Mouse (Mus musculus) MEL (cell line): Measurements from ENCODE around the gene Mpig6b. TPM values are rescaled to one million over a fixed set of nuclear protein-coding genes. Genes with fewer than 3 reads are reported as not detected.

Experiments used
- DNase-seq: peaks from one replicate; pipeline ENCODE4 v3.0.0; 2011; ENCODE audit warnings: low read depth, low spot score
- H3K27ac ChIP-seq: 2 replicates; pipeline ENCODE4 v1.5.1; 2012; ENCODE audit warnings: low read depth, mild to moderate bottlenecking, control low read depth, low read length, moderate library complexity; ENCODE audit not compliant: control insufficient read depth
- H3K27me3 ChIP-seq, 2 experiments: fragments of 150-350 bp in 1 of 2; sonication (generic) in 1 of 2; 2 replicates each; pipeline ENCODE4 v1.6.1; 2012; ENCODE audit warnings: low read length in 2 of 2, mild to moderate bottlenecking in 2 of 2, improper control_type of control experiment in 1 of 2, moderate library complexity in 1 of 2; ENCODE audit not compliant: insufficient read depth in 2 of 2, control insufficient read depth in 1 of 2
- H3K36me3 ChIP-seq, 2 experiments: 2 replicates each; pipeline ENCODE4 v1.6.1; 2012 to 2014; ENCODE audit warnings: low read length in 2 of 2, improper control_type of control experiment in 1 of 2, inconsistent platforms in 1 of 2, mild to moderate bottlenecking in 1 of 2; ENCODE audit not compliant: insufficient read depth in 2 of 2, control insufficient read depth in 1 of 2
- H3K4me1 ChIP-seq, 2 experiments: fragments of 150-350 bp in 1 of 2; sonication (generic) in 1 of 2; 2 replicates each; pipeline ENCODE4 v1.6.1; 2012; ENCODE audit warnings: low read length in 2 of 2, improper control_type of control experiment in 1 of 2, mild to moderate bottlenecking in 1 of 2; ENCODE audit not compliant: insufficient read depth in 2 of 2, control insufficient read depth in 1 of 2
- H3K4me3 ChIP-seq, 2 experiments: fragments of 150-350 bp in 1 of 2; sonication (generic) in 1 of 2; 2 replicates each; pipeline ENCODE4 v1.5.1; 2012; ENCODE audit warnings: low read depth in 2 of 2, low read length in 2 of 2, mild to moderate bottlenecking in 2 of 2, moderate library complexity in 2 of 2, control low read depth in 1 of 2, improper control_type of control experiment in 1 of 2; ENCODE audit not compliant: control insufficient read depth in 1 of 2, insufficient read depth in 1 of 2
- H3K79me2 ChIP-seq: 2 replicates; pipeline ENCODE4 v1.6.1; 2012; ENCODE audit warnings: mild to moderate bottlenecking, low read length, moderate library complexity; ENCODE audit not compliant: control insufficient read depth, poor library complexity, insufficient read depth
- H3K9ac ChIP-seq: 2 replicates; pipeline ENCODE4 v1.6.1; 2012; ENCODE audit warnings: low read depth, mild to moderate bottlenecking, control low read depth, low read length, moderate library complexity; ENCODE audit not compliant: control insufficient read depth, poor library complexity, severe bottlenecking
- H3K9me3 ChIP-seq: fragments of 150-350 bp; sonication (generic); replicated peaks from 2 replicates; pipeline ENCODE4 v1.6.1; 2012; ENCODE audit warnings: mild to moderate bottlenecking, low read length, improper control_type of control experiment, moderate library complexity; ENCODE audit not compliant: insufficient read depth
- BHLHE40 ChIP-seq: IDR thresholded peaks from 2 replicates; pipeline ENCODE4 v1.6.1; 2012; ENCODE audit warnings: low read depth, mild to moderate bottlenecking, inconsistent platforms, low read length, improper control_type of control experiment, borderline replicate concordance
- CHD1 ChIP-seq: IDR thresholded peaks from 2 replicates; pipeline ENCODE4 v1.6.1; 2012; ENCODE audit warnings: low read depth, mild to moderate bottlenecking, inconsistent platforms, low read length, improper control_type of control experiment
- CHD2 ChIP-seq: IDR thresholded peaks from 2 replicates; pipeline ENCODE4 v1.6.1; 2011; ENCODE audit warnings: low read length, improper control_type of control experiment
- CTCF ChIP-seq, 3 experiments: IDR thresholded peaks in 2 of 3; conservative IDR thresholded peaks in 1 of 3; 2 replicates each; pipeline ENCODE4 v1.5.1; 2011 to 2012; ENCODE audit warnings: low read length in 3 of 3, low read depth in 2 of 3, mild to moderate bottlenecking in 2 of 3, improper control_type of control experiment in 1 of 3, inconsistent platforms in 1 of 3, mixed read lengths in 1 of 3, moderate library complexity in 1 of 3; ENCODE audit not compliant: control insufficient read depth in 1 of 3, insufficient read depth in 1 of 3, poor library complexity in 1 of 3, severe bottlenecking in 1 of 3
- E2F4 ChIP-seq: IDR thresholded peaks from 2 replicates; pipeline ENCODE4 v1.6.1; 2011; ENCODE audit warnings: low read depth, low read length, improper control_type of control experiment, borderline replicate concordance
- ELF1 ChIP-seq: IDR thresholded peaks from 2 replicates; pipeline ENCODE4 v1.6.1; 2014; ENCODE audit warnings: low read depth, mild to moderate bottlenecking, inconsistent platforms, low read length, improper control_type of control experiment, moderate library complexity
- EP300 ChIP-seq, 2 experiments: IDR thresholded peaks; 2 replicates each; pipeline ENCODE4 v1.6.1; 2011; ENCODE audit warnings: improper control_type of control experiment in 2 of 2, low read length in 2 of 2, low read depth in 1 of 2, mild to moderate bottlenecking in 1 of 2
- ETS1 ChIP-seq: IDR thresholded peaks from 2 replicates; pipeline ENCODE4 v1.6.1; 2012; ENCODE audit warnings: low read depth, mild to moderate bottlenecking, inconsistent platforms, low read length, improper control_type of control experiment, moderate library complexity
- GABPA ChIP-seq: IDR thresholded peaks from 2 replicates; pipeline ENCODE4 v1.6.1; 2012; ENCODE audit warnings: low read depth, mild to moderate bottlenecking, inconsistent platforms, low read length, improper control_type of control experiment, moderate library complexity
- HCFC1 ChIP-seq: IDR thresholded peaks from 2 replicates; pipeline ENCODE4 v1.6.1; 2012; ENCODE audit warnings: low read depth, mild to moderate bottlenecking, inconsistent platforms, low read length, improper control_type of control experiment, moderate library complexity
- MAFK ChIP-seq: IDR thresholded peaks from 2 replicates; pipeline ENCODE4 v1.6.1; 2011; ENCODE audit warnings: low read depth, mild to moderate bottlenecking, low read length, improper control_type of control experiment, borderline replicate concordance
- MAX ChIP-seq: IDR thresholded peaks from 2 replicates; pipeline ENCODE4 v1.6.1; 2011; ENCODE audit warnings: low read length, improper control_type of control experiment
- MAZ ChIP-seq: IDR thresholded peaks from 2 replicates; pipeline ENCODE4 v1.6.1; 2012; ENCODE audit warnings: low read depth, mild to moderate bottlenecking, inconsistent platforms, low read length, improper control_type of control experiment
- MEF2A ChIP-seq: IDR thresholded peaks from 2 replicates; pipeline ENCODE4 v1.6.1; 2014; ENCODE audit warnings: low read depth, mild to moderate bottlenecking, inconsistent platforms, low read length, improper control_type of control experiment; ENCODE audit not compliant: poor library complexity, insufficient replicate concordance, severe bottlenecking; ENCODE audit errors: extremely low read depth
- MXI1 ChIP-seq: IDR thresholded peaks from 2 replicates; pipeline ENCODE4 v1.6.1; 2011; ENCODE audit warnings: mild to moderate bottlenecking, low read depth, low read length, improper control_type of control experiment
- MYB ChIP-seq: IDR thresholded peaks from 2 replicates; pipeline ENCODE4 v1.6.1; 2011; ENCODE audit warnings: mild to moderate bottlenecking, low read depth, low read length, improper control_type of control experiment
- MYC ChIP-seq: IDR thresholded peaks from 2 replicates; pipeline ENCODE4 v1.6.1; 2011; ENCODE audit warnings: low read depth, mild to moderate bottlenecking, low read length, improper control_type of control experiment, moderate library complexity
- NELFE ChIP-seq: IDR thresholded peaks from 2 replicates; pipeline ENCODE4 v1.6.1; 2011; ENCODE audit warnings: low read depth, low read length, improper control_type of control experiment
- NRF1 ChIP-seq: IDR thresholded peaks from 2 replicates; pipeline ENCODE4 v1.6.1; 2014; ENCODE audit warnings: low read depth, mild to moderate bottlenecking, inconsistent platforms, low read length, improper control_type of control experiment, moderate library complexity; ENCODE audit not compliant: poor library complexity, insufficient read depth, severe bottlenecking
- POLR2A ChIP-seq, 2 experiments: IDR thresholded peaks; 2 replicates each; pipeline ENCODE4 v1.6.1; 2011 to 2012; ENCODE audit warnings: low read length in 2 of 2, mild to moderate bottlenecking in 2 of 2, control low read depth in 1 of 2, improper control_type of control experiment in 1 of 2, low read depth in 1 of 2, moderate library complexity in 1 of 2; ENCODE audit not compliant: control insufficient read depth in 1 of 2, insufficient read depth in 1 of 2, poor library complexity in 1 of 2
- POLR2AphosphoS2 ChIP-seq: IDR thresholded peaks from 2 replicates; pipeline ENCODE4 v1.6.1; 2011; ENCODE audit warnings: low read length, improper control_type of control experiment
- POLR2AphosphoS5 ChIP-seq: IDR thresholded peaks from 2 replicates; pipeline ENCODE4 v1.6.1; 2012; ENCODE audit warnings: low read depth, borderline replicate concordance, mild to moderate bottlenecking, inconsistent platforms, low read length, moderate library complexity, mixed read lengths
- RCOR1 ChIP-seq: IDR thresholded peaks from 2 replicates; pipeline ENCODE4 v1.6.1; 2012; ENCODE audit warnings: low read depth, mild to moderate bottlenecking, inconsistent platforms, low read length, improper control_type of control experiment
- SIN3A ChIP-seq: IDR thresholded peaks from 2 replicates; pipeline ENCODE4 v1.6.1; 2012; ENCODE audit warnings: low read length, improper control_type of control experiment, inconsistent platforms
- SMC3 ChIP-seq: IDR thresholded peaks from 2 replicates; pipeline ENCODE4 v1.6.1; 2011; ENCODE audit warnings: low read depth, low read length, improper control_type of control experiment
- TAL1 ChIP-seq: IDR thresholded peaks from 2 replicates; pipeline ENCODE4 v1.6.1; 2012; ENCODE audit warnings: mild to moderate bottlenecking, inconsistent platforms, low read length, moderate library complexity, mixed read lengths
- TBP ChIP-seq: IDR thresholded peaks from 2 replicates; pipeline ENCODE4 v1.8.0; 2011; ENCODE audit warnings: low read depth, low read length, improper control_type of control experiment
- TCF12 ChIP-seq: IDR thresholded peaks from 2 replicates; pipeline ENCODE4 v1.6.1; 2014; ENCODE audit warnings: low read depth, mild to moderate bottlenecking, inconsistent platforms, low read length, improper control_type of control experiment, moderate library complexity
- UBTF ChIP-seq: IDR thresholded peaks from 2 replicates; pipeline ENCODE4 v1.6.1; 2012; ENCODE audit warnings: low read depth, mild to moderate bottlenecking, inconsistent platforms, low read length, improper control_type of control experiment, moderate library complexity, borderline replicate concordance; ENCODE audit not compliant: insufficient read depth
- USF1 ChIP-seq: IDR thresholded peaks from 2 replicates; pipeline ENCODE4 v1.6.1; 2014; ENCODE audit warnings: low read depth, mild to moderate bottlenecking, inconsistent platforms, low read length, improper control_type of control experiment, moderate library complexity
- USF2 ChIP-seq, 2 experiments: IDR thresholded peaks; 2 replicates each; pipeline ENCODE4 v1.6.1; 2011 to 2012; ENCODE audit warnings: improper control_type of control experiment in 2 of 2, low read length in 2 of 2, borderline replicate concordance in 1 of 2, inconsistent platforms in 1 of 2, low read depth in 1 of 2, mild to moderate bottlenecking in 1 of 2; ENCODE audit not compliant: insufficient read depth in 1 of 2
- ZKSCAN1 ChIP-seq: IDR thresholded peaks from 2 replicates; pipeline ENCODE4 v1.6.1; 2012; ENCODE audit warnings: low read depth, mild to moderate bottlenecking, inconsistent platforms, low read length, improper control_type of control experiment, moderate library complexity
- ZMIZ1 ChIP-seq: IDR thresholded peaks from 2 replicates; pipeline ENCODE4 v1.6.1; 2012; ENCODE audit warnings: low read depth, mild to moderate bottlenecking, inconsistent platforms, low read length, improper control_type of control experiment, moderate library complexity
- ZNF384 ChIP-seq: IDR thresholded peaks from 2 replicates; pipeline ENCODE4 v1.6.1; 2012; ENCODE audit warnings: low read depth, mild to moderate bottlenecking, inconsistent platforms, low read length, improper control_type of control experiment
- polyA plus RNA-seq, 2 experiments: library from polyadenylated mRNA; stranded (reverse) in 1 of 2; unstranded in 1 of 2; fragments of >175 nt in 1 of 2; fragments of >200 nt in 1 of 2; gene quantifications; 2 replicates each; pipeline versions ENCODE4 v1.2.1 to v1.2.4; 2012; ENCODE audit warnings: low replicate concordance in 2 of 2, low read depth in 1 of 2; ENCODE audit not compliant: insufficient read length in 2 of 2, insufficient read depth in 1 of 2, missing spikeins in 1 of 2
- total RNA-seq: library from RNA; depleted of rRNA; stranded (reverse); fragments of 300-350 nt; gene quantifications from 2 replicates; pipeline ENCODE4 v1.2.3, GENCODE M21; 2012

Gene Mpig6b
- total and polyA plus RNA-seq, 3 experiments = not detected

DNA sequence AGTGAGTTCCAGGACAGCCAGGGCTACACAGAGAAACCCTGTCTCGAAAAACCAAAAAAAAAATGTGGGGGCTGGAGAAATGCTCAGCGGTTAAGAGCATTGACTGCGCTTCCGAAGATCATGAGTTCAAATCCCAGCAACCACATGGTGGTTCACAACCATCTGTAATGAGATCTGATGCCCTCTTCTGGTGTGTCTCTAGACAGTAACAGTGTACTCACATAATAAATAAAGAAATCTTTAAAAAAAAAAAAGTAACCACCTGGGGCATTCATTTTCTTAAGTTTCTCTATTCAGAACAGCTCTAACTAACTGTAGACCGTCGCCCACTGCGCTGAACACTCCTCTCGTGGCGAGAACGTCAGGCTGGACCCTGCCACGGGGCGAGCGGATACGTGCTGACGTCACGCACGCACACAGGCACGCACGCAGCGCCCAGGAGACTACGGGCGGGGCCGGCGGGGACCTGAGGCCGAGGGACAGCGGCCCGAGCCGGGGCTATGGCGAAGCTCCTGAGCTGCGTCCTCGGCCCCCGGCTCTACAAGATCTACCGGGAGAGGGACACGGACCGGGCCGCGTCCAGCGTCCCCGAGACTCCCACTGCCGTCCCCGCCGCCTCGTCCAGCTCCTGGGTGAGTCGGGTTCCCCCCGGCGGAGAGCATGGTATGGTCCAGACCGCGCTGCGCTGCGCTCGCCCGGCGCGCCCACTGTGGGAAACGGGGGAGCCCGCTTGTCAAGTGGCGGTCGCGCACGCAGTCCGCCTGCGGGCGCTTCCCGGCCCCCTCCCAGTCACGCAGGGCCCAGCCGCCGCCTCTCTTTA is 23.1 kb upstream of the Mpig6b start, which contains the start of gene Abhd16a:
Gene Abhd16a, plus strand, starts transcription at position 439 of the 820 bp plus-strand sequence.
- no peaks in the 10 kb centered on the region for H3K27me3 ChIP-seq
- H3K9ac ChIP-seq = peak within 1 kb of the TSS; percentile 87
- peak; percentile 96 for DNase-seq
- H3K79me2 ChIP-seq = peaks cover 18% of the 10 kb centered on the region
- H3K36me3 ChIP-seq = peaks cover 0 to 14% of the 10 kb centered on the region in 2 experiments; a peak in 2 of 4 replicates
- no peaks in the 10 kb centered on the region for H3K9me3 ChIP-seq
- peak within 1 kb of the TSS; percentile 81 for H3K27ac ChIP-seq
- H3K4me1 ChIP-seq = peaks cover 5 to 32% of the 10 kb centered on the region in 2 experiments
- peak within 1 kb of the TSS; percentile 69 to 94 for H3K4me3 ChIP-seq
- TF ChIP-seq POLR2AphosphoS2 (peak; percentile 88; the same call in 1 of the 2 replicates), GABPA (no peak), RCOR1 (0 out of 2 replicates have a peak, but pooled peaks have one; percentile 15), POLR2AphosphoS5 (no peak), ETS1 (peak; percentile 51), TCF12 (peak; percentile 48), CTCF (IDR thresholded peaks at IDR 0.05 in 2 of 3, conservative IDR thresholded peaks at IDR 0.05 in 1 of 3; ENCODE audit: control insufficient read depth in 1 of 3, insufficient read depth in 1 of 3, low read depth in 2 of 3, low read length in 3 of 3, poor library complexity in 1 of 3, severe bottlenecking in 1 of 3) (peak in 1 of 3 experiments; percentile 3; a peak in 1 of 6 replicates), ZMIZ1 (peak; percentile 89), ZNF384 (no peak), MEF2A (no peak), MYC (peak; percentile 80; the same call in 1 of the 2 replicates), MAZ (peak; percentile 87; the same call in 1 of the 2 replicates), BHLHE40 (peak; percentile 8; the same call in 1 of the 2 replicates), NRF1 (peak; percentile 42; the same call in 1 of the 2 replicates), POLR2A (IDR thresholded peaks at IDR 0.05; ENCODE audit: control insufficient read depth in 1 of 2, insufficient read depth in 1 of 2, low read depth in 1 of 2, low read length in 2 of 2, poor library complexity in 1 of 2) (peak; percentile 73 to 84), MAX (peak; percentile 70), TAL1 (no peak), HCFC1 (peak; percentile 72), NELFE (peak; percentile 90), ZKSCAN1 (no peak), EP300 (IDR thresholded peaks at IDR 0.05; ENCODE audit: low read depth in 1 of 2, low read length in 2 of 2) (peak in 1 of 2 experiments; percentile 15; a peak in 1 of 4 replicates), CHD1 (peak; percentile 99), TBP (peak; percentile 66; the same call in 1 of the 2 replicates), MAFK (no peak), SMC3 (no peak), UBTF (0 out of 2 replicates have a peak, but pooled peaks have one; percentile 46), ELF1 (no peak), MYB (no peak), SIN3A (peak; percentile 42), MXI1 (peak; percentile 78), CHD2 (no peak), USF1 (0 out of 2 replicates have a peak, but pooled peaks have one; percentile 47), E2F4 (no peak), USF2 (IDR thresholded peaks at IDR 0.05; ENCODE audit: borderline replicate concordance in 1 of 2, insufficient read depth in 1 of 2, low read depth in 1 of 2, low read length in 2 of 2) (no peak)
